Mouse (Mus musculus): ENCODE results near the gene Armc5.

Armc5 gene

GRCm38 (mm10) chr7:128236856-128237592 lies at the start of gene Armc5:
TSS of gene Armc5 (plus strand) at chr7:128237342.
- CTCF ChIA-PET = interaction anchor here in 3 of 4 experiments (0.6 to 2.5 kb wide), 18 partner anchors 10 to 851 kb away, joined by 3 to 15 read pairs (median 4); partner anchors contain the start of genes BC017158 (in 1 of the 3), Gm21974 (in 1 of the 3), Tial1 (in 1 of the 3) and Vkorc1 (in 1 of the 3)

GRCm38 (mm10) chr7:128201607-128202006 lies 35.5 kb upstream of the Armc5 start:
- POLR2A ChIA-PET = no interaction called here
- CTCF ChIA-PET = interaction anchor here in 1 of 4 experiments (0.6 kb wide), 1 partner anchor 124 kb away, joined by 8 read pairs; no protein-coding TSS in a partner anchor

More at GRCm38 (mm10) chr7:128236856-128237592, at the start of gene Armc5:
- POLR2A ChIA-PET = interaction anchor here in 3 of 4 experiments (0.7 to 2.9 kb wide), 26 partner anchors 10 to 324 kb away, joined by 3 to 17 read pairs (median 4); partner anchors contain the start of genes Pycard (in 3 of the 3), Tial1 (in 2 of the 3), Bag3 (in 1 of the 3) and Fus (in 1 of the 3)

- CTCF ChIA-PET = no interaction called here
Observed at GRCm38 (mm10) chr7:128203071-128203470, 34.1 kb upstream of the Armc5 start.

GRCm38 (mm10) chr7:128204179-128204578 lies 33.0 kb upstream of the Armc5 start:
- POLR2A ChIA-PET = interaction anchor here in 1 of 4 experiments (0.6 kb wide), 1 partner anchor 66 kb away, joined by 6 read pairs; no protein-coding TSS in a partner anchor
- CTCF ChIA-PET = interaction anchor here in 1 of 4 experiments (0.6 kb wide), 1 partner anchor 200 kb away, joined by 3 read pairs; the partner anchor contains the start of gene Trim72

More at GRCm38 (mm10) chr7:128203071-128203470, 34.1 kb upstream of the Armc5 start:
- POLR2A ChIA-PET = interaction anchor here in 2 of 4 experiments (0.6 to 1.5 kb wide), 2 partner anchors 195 to 346 kb away, joined by 3 read pairs; no protein-coding TSS in a partner anchor

- POLR2A ChIA-PET = interaction anchor here in 1 of 4 experiments (2.5 kb wide), 1 partner anchor 202 kb away, joined by 9 read pairs; the partner anchor contains the start of gene Trim72
- CTCF ChIA-PET = no interaction called here
Observed at GRCm38 (mm10) chr7:128205695-128206094, 31.4 kb upstream of the Armc5 start.

GRCm38 (mm10) chr7:128206152-128206551 lies 31.0 kb upstream of the Armc5 start, which contains the start of gene Cox6a2:
TSS of gene Cox6a2 (minus strand) at chr7:128206387.
- CTCF ChIA-PET = interaction anchor here in 1 of 4 experiments (0.7 to 1.1 kb wide), 2 partner anchors 139 to 287 kb away, joined by 3 to 4 read pairs; no protein-coding TSS in a partner anchor
- POLR2A ChIA-PET = interaction anchor here in 3 of 4 experiments (0.6 to 2.5 kb wide), 11 partner anchors 175 to 763 kb away, joined by 3 to 14 read pairs (median 5); partner anchors contain the start of genes Pycard (in 2 of the 3), Bckdk (in 1 of the 3) and Trim72 (in 1 of the 3)

GRCm38 (mm10) chr7:128208187-128208586 lies 29.0 kb upstream of the Armc5 start:
- CTCF ChIA-PET = interaction anchor here in 1 of 4 experiments (1.0 to 1.4 kb wide), 2 partner anchors 29 to 533 kb away, joined by 3 read pairs; partner anchors contain the start of gene Armc5
- POLR2A ChIA-PET = interaction anchor here in 1 of 4 experiments (1.2 to 1.9 kb wide), 2 partner anchors 220 to 291 kb away, joined by 3 to 5 read pairs; no protein-coding TSS in a partner anchor

- POLR2A ChIA-PET = interaction anchor here in 3 of 4 experiments (0.8 to 1.5 kb wide), 3 partner anchors 14 to 409 kb away, joined by 3 to 4 read pairs (median 3); no protein-coding TSS in a partner anchor
- CTCF ChIA-PET = no interaction called here
Observed at GRCm38 (mm10) chr7:128209826-128210225, 27.3 kb upstream of the Armc5 start.

- ChIA-PET CTCF (no interaction called here), POLR2A (interaction anchor here in 2 of 4 experiments (0.7 to 1.1 kb wide), 3 partner anchors 11 to 226 kb away, joined by 3 read pairs; partner anchors contain the start of genes Armc5 (in 1 of the 2) and Pycard (in 1 of the 2))
Observed at GRCm38 (mm10) chr7:128219952-128220351, 17.2 kb upstream of the Armc5 start.

- POLR2A ChIA-PET = interaction anchor here in 2 of 4 experiments (0.6 to 1.1 kb wide), 4 partner anchors 10 to 253 kb away, joined by 3 read pairs; partner anchors contain the start of gene Pycard (in 1 of the 2)
- CTCF ChIA-PET = interaction anchor here in 2 of 4 experiments (0.6 to 0.7 kb wide), 2 partner anchors 544 kb away, joined by 3 read pairs; no protein-coding TSS in a partner anchor
Observed at GRCm38 (mm10) chr7:128220936-128221335, 16.2 kb upstream of the Armc5 start.

GRCm38 (mm10) chr7:128231741-128232140 lies 5.4 kb upstream of the Armc5 start:
- ChIA-PET CTCF (interaction anchor here in 3 of 4 experiments (0.6 to 1.4 kb wide), 6 partner anchors 36 to 177 kb away, joined by 3 to 11 read pairs (median 4); no protein-coding TSS in a partner anchor), POLR2A (interaction anchor here in 3 of 4 experiments (0.7 to 2.0 kb wide), 14 partner anchors 9 to 312 kb away, joined by 3 to 8 read pairs (median 3); partner anchors contain the start of genes Fus (in 2 of the 3), Tial1 (in 2 of the 3) and Pycard (in 1 of the 3))

GRCm38 (mm10) chr7:128234796-128235195 lies 2.3 kb upstream of the Armc5 start:
- CTCF ChIA-PET = no interaction called here
- POLR2A ChIA-PET = no interaction called here

GRCm38 (mm10) chr7:128235481-128235880 lies 1.7 kb upstream of the Armc5 start:
- CTCF ChIA-PET = no interaction called here
- POLR2A ChIA-PET = no interaction called here

GRCm38 (mm10) chr7:128236426-128236825 lies 716 bp upstream of the Armc5 start:
- ChIA-PET CTCF (interaction anchor here (0.6 to 2.5 kb wide), 14 partner anchors 9 to 850 kb away, joined by 3 to 15 read pairs (median 4); no protein-coding TSS in a partner anchor), POLR2A (interaction anchor here in 3 of 4 experiments (0.6 to 2.9 kb wide), 14 partner anchors 16 to 494 kb away, joined by 3 to 17 read pairs (median 3); partner anchors contain the start of genes Bag3 (in 1 of the 3), Fus (in 1 of the 3), Pycard (in 1 of the 3) and Tial1 (in 1 of the 3))

- CTCF ChIA-PET = interaction anchor here in 2 of 4 experiments (0.6 to 2.5 kb wide), 16 partner anchors 10 to 563 kb away, joined by 3 to 15 read pairs (median 4); partner anchors contain the start of genes BC017158 (in 1 of the 2), Gm21974 (in 1 of the 2), Pycard (in 1 of the 2) and Tial1 (in 1 of the 2)
- POLR2A ChIA-PET = interaction anchor here in 3 of 4 experiments (0.7 to 2.9 kb wide), 42 partner anchors 9 to 529 kb away, joined by 3 to 17 read pairs (median 4); partner anchors contain the start of genes Pycard (in 3 of the 3), Fus (in 2 of the 3), BC017158 (in 1 of the 3) and Bag3 (in 1 of the 3)
Observed at GRCm38 (mm10) chr7:128237593-128237926, 418 bp downstream of the Armc5 start.

GRCm38 (mm10) chr7:128237927-128238778 lies 1.0 kb downstream of the Armc5 start, which contains the start of gene 9130023H24Rik:
TSS of gene 9130023H24Rik (minus strand) at chr7:128238031.
- POLR2A ChIA-PET = interaction anchor here in 3 of 4 experiments (0.6 to 2.9 kb wide), 43 partner anchors 9 to 530 kb away, joined by 3 to 17 read pairs (median 4); partner anchors contain the start of genes Pycard (in 3 of the 3), Fus (in 2 of the 3), BC017158 (in 1 of the 3) and Bag3 (in 1 of the 3)

More at GRCm38 (mm10) chr7:128237927-128238778, 1.0 kb downstream of the Armc5 start, which contains the start of gene 9130023H24Rik:
- CTCF ChIA-PET = interaction anchor here in 2 of 4 experiments (0.6 to 2.5 kb wide), 12 partner anchors 11 to 563 kb away, joined by 3 to 15 read pairs (median 4); partner anchors contain the start of genes BC017158 (in 1 of the 2), Gm21974 (in 1 of the 2), Pycard (in 1 of the 2) and Tial1 (in 1 of the 2)

All from embryonic stem cell, embryonic (primary cell).